Mouse (Mus musculus): ENCODE results near the gene Orai3. TPM values are rescaled to one million over a fixed set of nuclear protein-coding genes. Genes with fewer than 3 reads are reported as not detected.

Orai3 gene
- total and polyA plus RNA-seq, 3 experiments: 10.3 to 16.9 (median 11.6) TPM

- H3K9me3 ChIP-seq (replicated peaks; ENCODE audit: low read length): no peaks in the 10 kb centered on the region
- no peak overlapping the region for H3K4me3 ChIP-seq (replicated peaks in 1 of 3; ENCODE audit: low read depth in 2 of 3, low read length in 2 of 3, poor library complexity in 1 of 3)
- dilution Hi-C loops (cut with MboI; ENCODE audit: extremely low pct_ligation_motif_present, extremely low pct_unique_long_range_greater_than_20kb, low sequenced_read_pairs): no loop called here
- H3K4me1 ChIP-seq (ENCODE audit: control insufficient read depth in 1 of 2, insufficient read depth in 2 of 2): peaks cover 6 to 29% of the 10 kb centered on the region in 2 experiments
- TF ChIP-seq SIN3A (IDR thresholded peaks at IDR 0.05; ENCODE audit: low read length) (no peak), ZNF384 (IDR thresholded peaks at IDR 0.05; ENCODE audit: low read depth, low read length) (no peak), CHD2 (IDR thresholded peaks at IDR 0.05; ENCODE audit: low read length) (no peak), MAFK (IDR thresholded peaks at IDR 0.05; ENCODE audit: insufficient replicate concordance, low read length) (no peak), USF2 (conservative IDR thresholded peaks at IDR 0.05; ENCODE audit: low read depth, low read length) (no peak), MAX (IDR thresholded peaks at IDR 0.05; ENCODE audit: low read length) (no peak), GABPA (IDR thresholded peaks at IDR 0.05; ENCODE audit: insufficient replicate concordance, low read depth, low read length) (no peak), NELFE (IDR thresholded peaks at IDR 0.05; ENCODE audit: low read depth, low read length) (no peak), SMC3 (IDR thresholded peaks at IDR 0.05; ENCODE audit: low read depth, low read length) (no peak), RCOR1 (conservative IDR thresholded peaks at IDR 0.05; ENCODE audit: low read depth, low read length) (no peak), CHD1 (IDR thresholded peaks at IDR 0.05; ENCODE audit: low read depth, low read length) (no peak), USF1 (IDR thresholded peaks at IDR 0.05; ENCODE audit: low read depth, low read length) (no peak), TBP (conservative IDR thresholded peaks at IDR 0.05; ENCODE audit: low read depth, low read length) (no peak), CTCF (conservative IDR thresholded peaks at IDR 0.05 in 1 of 2, IDR thresholded peaks at IDR 0.05 in 1 of 2; ENCODE audit: low read depth in 2 of 2, low read length in 2 of 2) (no peak), PAX5 (IDR thresholded peaks at IDR 0.05; ENCODE audit: low read length) (no peak)
- H3K27ac ChIP-seq (ENCODE audit: insufficient read depth, low read depth): no peak overlapping the region
- H3K27me3 ChIP-seq (replicated peaks): no peaks in the 10 kb centered on the region
- no peaks in the 10 kb centered on the region for H3K36me3 ChIP-seq (replicated peaks in 1 of 2; ENCODE audit: control insufficient read depth in 1 of 2, insufficient read depth in 1 of 2, low read length in 1 of 2)
- in situ Hi-C loops (cut with MboI; ENCODE audit: low pct_ligation_motif_present, low pct_unique_long_range_greater_than_20kb, low sequenced_read_pairs): no loop called here
- no peak overlapping the region for H3K4me2 ChIP-seq (ENCODE audit: insufficient read depth, low read depth, poor library complexity, severe bottlenecking)
- H3K79me2 ChIP-seq (replicated peaks; ENCODE audit: control insufficient read depth, extremely low read depth, insufficient read depth, poor library complexity, severe bottlenecking): no peaks in the 10 kb centered on the region
- no peak for DNase-seq (ENCODE audit: extremely low read depth)
- H3K9ac ChIP-seq (ENCODE audit: insufficient read depth, low read depth): no peak overlapping the region
Measured at GRCm38 (mm10) chr7:127813821-127814220, 44.2 kb downstream of the Orai3 start.

GRCm38 (mm10) chr7:127814241-127814921 is 44.8 kb downstream of the Orai3 start:
- TF ChIP-seq ETS1 (conservative IDR thresholded peaks at IDR 0.05; ENCODE audit: low read depth, low read length): no peak
- no peak for TF ChIP-seq PAX5 (IDR thresholded peaks at IDR 0.05; ENCODE audit: low read length)
- TF ChIP-seq SMC3 (IDR thresholded peaks at IDR 0.05; ENCODE audit: low read depth, low read length): no peak
- TF ChIP-seq RCOR1 (conservative IDR thresholded peaks at IDR 0.05; ENCODE audit: low read depth, low read length): no peak
- TF ChIP-seq POLR2A (IDR thresholded peaks at IDR 0.05; ENCODE audit: low read depth, low read length): no peak
- no peak for TF ChIP-seq CHD1 (IDR thresholded peaks at IDR 0.05; ENCODE audit: low read depth, low read length)
- H3K79me2 ChIP-seq (replicated peaks; ENCODE audit: control insufficient read depth, extremely low read depth, insufficient read depth, poor library complexity, severe bottlenecking): no peaks in the 10 kb centered on the region
- H3K4me2 ChIP-seq (ENCODE audit: insufficient read depth, low read depth, poor library complexity, severe bottlenecking): no peak overlapping the region
- H3K4me1 ChIP-seq (ENCODE audit: control insufficient read depth in 1 of 2, insufficient read depth in 2 of 2): peaks cover 6 to 29% of the 10 kb centered on the region in 2 experiments
- H3K27ac ChIP-seq (ENCODE audit: insufficient read depth, low read depth): no peak overlapping the region
- dilution Hi-C loops (cut with MboI; ENCODE audit: extremely low pct_ligation_motif_present, extremely low pct_unique_long_range_greater_than_20kb, low sequenced_read_pairs) (no loop called here), in situ Hi-C loops (cut with MboI; ENCODE audit: low pct_ligation_motif_present, low pct_unique_long_range_greater_than_20kb, low sequenced_read_pairs) (no loop called here)
- no peak overlapping the region for H3K9ac ChIP-seq (ENCODE audit: insufficient read depth, low read depth)
- no peaks in the 10 kb centered on the region for H3K9me3 ChIP-seq (replicated peaks; ENCODE audit: low read length)
- H3K4me3 ChIP-seq (replicated peaks in 1 of 3; ENCODE audit: low read depth in 2 of 3, low read length in 2 of 3, poor library complexity in 1 of 3): no peak overlapping the region
- no peaks in the 10 kb centered on the region for H3K27me3 ChIP-seq (replicated peaks)
- DNase-seq (ENCODE audit: extremely low read depth): no peak
- H3K36me3 ChIP-seq (replicated peaks in 1 of 2; ENCODE audit: control insufficient read depth in 1 of 2, insufficient read depth in 1 of 2, low read length in 1 of 2): no peaks in the 10 kb centered on the region

Measured in CH12.LX (cell line).